Mouse (Mus musculus) midbrain, embryonic 10.5 days (tissue): ENCODE measurements at regions not wholly inside any gene's neighbourhood (a gene's known extent, or its start where the extent isn't known, plus 50 kb on each side); places are given as distances from the start of the nearest gene placed in this dataset.
A peak's percentile ranks its signal among the peaks of the same experiment; 100 is the strongest.

Source experiments
- DNase-seq: peaks from one replicate; pipeline ENCODE4 v3.0.0-alpha.2; 2017; ENCODE audit warnings: low spot score
- H3K27ac ChIP-seq: fragments of 300-500 bp; sonication (generic); replicated peaks from 2 replicates; pipeline ENCODE4 v1.5.1; 2016; ENCODE audit warnings: mild to moderate bottlenecking
- H3K27me3 ChIP-seq: fragments of 300-500 bp; sonication (generic); 2 replicates; pipeline ENCODE4 v1.6.1; 2016; ENCODE audit warnings: low read depth, mild to moderate bottlenecking; ENCODE audit not compliant: poor library complexity, severe bottlenecking
- H3K36me3 ChIP-seq: fragments of 300-500 bp; sonication (generic); 2 replicates; pipeline ENCODE4 v1.6.1; 2016; ENCODE audit warnings: mild to moderate bottlenecking, moderate library complexity
- H3K4me1 ChIP-seq: fragments of 300-500 bp; sonication (generic); 2 replicates; pipeline ENCODE4 v1.6.1; 2016
- H3K4me3 ChIP-seq: fragments of 300-500 bp; sonication (generic); 2 replicates; pipeline ENCODE4 v1.5.1; 2016; ENCODE audit warnings: mild to moderate bottlenecking, moderate library complexity
- H3K9me3 ChIP-seq: fragments of 300-500 bp; sonication (generic); replicated peaks from 2 replicates; pipeline ENCODE4 v1.6.1; 2016; ENCODE audit warnings: mild to moderate bottlenecking
- WGBS: fragments of 180-500 bp; shearing (Covaris S2); methylation state at CpG from one replicate; pipeline ENCODE4 v1.1.7; 2016; 5-methylcytosine and 5-hydroxymethylcytosine counted together

GRCm38 (mm10) chr2:170675731-170676130 lies 55.9 kb upstream of the Dok5 start:
- Histone ChIP-seq H3K36me3 (no peaks in the 10 kb centered on the region), H3K9me3 (peaks cover 16% of the 10 kb centered on the region), H3K4me1 (no peaks in the 10 kb centered on the region), H3K27ac (no peak overlapping the region), H3K27me3 (no peaks in the 10 kb centered on the region), H3K4me3 (no peak overlapping the region)
- DNase-seq, result no peak
- 92% methylated on average over 10 of the region's 10 CpGs for WGBS

GRCm38 (mm10) chr2:170673683-170674082 lies 57.9 kb upstream of the Dok5 start:
- H3K4me1 ChIP-seq, result no peaks in the 10 kb centered on the region
- no peaks in the 10 kb centered on the region for H3K36me3 ChIP-seq
- H3K27ac ChIP-seq, result no peak overlapping the region
- 77% methylated on average over 6 of the region's 6 CpGs for WGBS
- no peaks in the 10 kb centered on the region for H3K27me3 ChIP-seq
- no peak overlapping the region for H3K4me3 ChIP-seq
- DNase-seq, result no peak
- H3K9me3 ChIP-seq, result peaks cover 16% of the 10 kb centered on the region

GRCm38 (mm10) chr2:170672789-170673188 lies 58.8 kb upstream of the Dok5 start:
- H3K9me3 ChIP-seq, result peaks cover 16% of the 10 kb centered on the region
- 93% methylated on average over 1 of the region's 1 CpGs for WGBS
- H3K4me1 ChIP-seq, result no peaks in the 10 kb centered on the region
- DNase-seq, result no peak
- no peak overlapping the region for H3K27ac ChIP-seq
- no peaks in the 10 kb centered on the region for H3K36me3 ChIP-seq
- no peaks in the 10 kb centered on the region for H3K27me3 ChIP-seq
- no peak overlapping the region for H3K4me3 ChIP-seq

DNA sequence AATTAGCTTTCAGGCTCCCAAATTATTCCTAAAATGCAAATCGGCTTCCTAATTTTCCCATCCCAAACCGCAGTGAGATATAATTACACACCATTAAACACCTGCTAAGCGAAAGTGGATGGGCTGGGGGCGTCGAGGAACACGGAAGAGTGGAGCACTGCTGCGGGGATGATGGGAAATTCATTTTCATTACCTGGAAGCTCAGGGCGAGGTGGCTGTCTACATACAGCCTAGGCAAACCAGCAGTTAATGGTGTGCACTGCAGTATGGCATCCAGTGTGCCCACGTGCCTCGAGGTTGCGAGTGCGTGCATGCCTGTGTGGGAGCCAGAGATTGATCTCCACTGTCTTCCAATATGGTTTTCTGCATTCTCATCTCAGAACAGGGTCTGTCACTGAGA lies 62.6 kb upstream of the Dok5 start:
- no peaks in the 10 kb centered on the region for H3K36me3 ChIP-seq
- no peak overlapping the region for H3K27ac ChIP-seq
- H3K9me3 ChIP-seq, result 0 out of 2 replicates have a peak, but pooled peaks cover 3% of the 10 kb centered on the region
- WGBS, result 91% methylated on average over 12 of the region's 12 CpGs
- DNase-seq, result no peak
- no peaks in the 10 kb centered on the region for H3K27me3 ChIP-seq
- no peaks in the 10 kb centered on the region for H3K4me1 ChIP-seq
- H3K4me3 ChIP-seq, result no peak overlapping the region

DNA sequence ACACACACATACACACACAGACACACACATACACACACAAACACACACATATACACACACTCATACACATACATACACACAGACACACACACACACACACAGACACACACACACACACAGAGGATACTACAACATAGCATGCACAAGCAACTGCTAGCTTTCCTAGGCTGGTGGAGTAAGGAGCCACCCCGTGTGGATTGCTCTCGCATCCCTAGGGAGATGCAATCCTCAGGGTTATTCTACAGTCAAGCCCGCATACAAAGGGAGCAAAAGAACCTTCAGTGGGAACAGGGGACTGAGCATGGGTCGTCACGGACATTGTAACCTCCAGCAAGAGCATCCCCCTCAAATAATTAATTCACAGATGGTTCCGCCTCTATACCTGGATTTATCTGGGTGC lies 63.1 kb upstream of the Dok5 start:
- WGBS, result 89% methylated on average over 6 of the region's 6 CpGs
- Histone ChIP-seq H3K4me3 (no peak overlapping the region), H3K9me3 (0 out of 2 replicates have a peak, but pooled peaks cover 3% of the 10 kb centered on the region), H3K27me3 (no peaks in the 10 kb centered on the region), H3K4me1 (no peaks in the 10 kb centered on the region), H3K36me3 (no peaks in the 10 kb centered on the region), H3K27ac (no peak overlapping the region)
- DNase-seq, result no peak

DNA sequence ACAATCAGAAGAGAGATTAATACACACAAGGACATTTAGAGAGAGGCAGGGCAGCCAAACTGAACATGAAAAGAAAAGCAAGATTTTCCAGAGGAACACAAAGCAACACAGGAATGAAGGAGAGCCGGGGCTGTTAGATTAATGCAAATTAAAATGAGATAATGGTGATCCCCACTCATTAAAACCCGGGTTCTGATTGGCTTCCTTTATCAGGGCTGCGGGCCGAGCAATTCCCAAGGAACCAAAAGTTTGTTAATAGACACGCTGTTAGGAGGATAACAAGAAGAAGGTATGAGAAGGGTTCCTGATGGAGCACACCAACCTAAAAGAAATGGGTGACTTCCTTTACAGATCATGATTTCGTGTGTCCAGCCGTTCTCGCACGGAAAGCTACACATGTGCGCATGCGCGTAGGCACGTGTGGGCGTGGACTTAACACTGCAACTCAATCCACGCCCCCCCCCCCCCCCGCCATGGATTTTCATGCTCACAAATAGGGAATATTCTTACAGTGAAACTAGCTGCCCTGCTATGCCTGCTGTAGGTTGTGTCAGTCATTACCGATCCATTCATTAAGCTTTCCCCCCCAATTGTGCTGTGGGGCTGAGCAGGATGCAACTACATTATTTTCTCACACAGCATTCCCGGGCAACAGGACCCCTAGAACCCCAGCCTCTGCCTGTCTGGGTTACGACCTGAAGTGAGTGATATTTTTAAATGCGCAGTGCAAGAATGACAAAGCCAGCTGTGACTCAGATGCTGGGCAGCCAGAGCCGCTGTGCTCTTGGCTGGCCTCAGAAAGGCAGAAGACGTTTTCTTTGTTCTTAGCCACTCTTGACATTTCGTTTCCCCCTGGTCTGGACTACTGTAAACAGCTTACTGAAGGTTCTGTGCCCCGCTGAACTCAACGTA lies 60.5 kb upstream of the 4930470P17Rik start:
- Histone ChIP-seq H3K27ac (peak overlapping the region; percentile 23; the same call in 1 of the 2 replicates), H3K9me3 (0 out of 2 replicates have a peak, but pooled peaks cover 4% of the 10 kb centered on the region), H3K4me3 (no peak overlapping the region), H3K4me1 (peaks cover 33% of the 10 kb centered on the region), H3K27me3 (no peaks in the 10 kb centered on the region), H3K36me3 (no peaks in the 10 kb centered on the region)
- no peak for DNase-seq
- WGBS, result 88% methylated on average over 25 of the region's 25 CpGs

- Histone ChIP-seq H3K27me3 (no peaks in the 10 kb centered on the region), H3K27ac (peak overlapping the region; percentile 19), H3K9me3 (0 out of 2 replicates have a peak, but pooled peaks cover 4% of the 10 kb centered on the region), H3K36me3 (no peaks in the 10 kb centered on the region), H3K4me3 (no peak overlapping the region), H3K4me1 (peaks cover 52% of the 10 kb centered on the region)
- WGBS, result 60% methylated on average over 8 of the region's 8 CpGs
- no peak for DNase-seq
Measured at GRCm38 (mm10) chr2:170659291-170659690, 57.5 kb upstream of the 4930470P17Rik start.

DNA sequence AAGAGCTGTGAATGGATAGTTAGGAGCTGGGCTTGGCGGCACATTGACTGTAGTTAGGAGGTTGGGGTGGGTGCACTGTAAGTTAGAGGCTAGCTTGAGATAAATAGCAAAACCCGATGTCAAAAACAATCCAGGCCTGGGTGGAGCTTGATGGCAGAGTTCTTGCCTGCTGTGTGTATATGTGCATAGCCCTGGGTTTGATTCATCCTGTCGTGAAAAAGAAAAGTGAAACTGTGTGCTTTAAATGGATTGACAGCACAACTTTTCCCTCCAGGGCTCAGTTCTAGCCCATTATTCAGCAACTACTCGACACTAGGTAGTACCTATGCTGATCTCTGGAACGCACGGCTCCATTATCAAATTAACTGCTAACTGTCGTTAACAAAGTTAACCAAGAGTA lies 56.7 kb upstream of the 4930470P17Rik start:
- Histone ChIP-seq H3K9me3 (0 out of 2 replicates have a peak, but pooled peaks cover 4% of the 10 kb centered on the region), H3K4me3 (no peak overlapping the region), H3K36me3 (no peaks in the 10 kb centered on the region), H3K27ac (no peak overlapping the region), H3K27me3 (no peaks in the 10 kb centered on the region), H3K4me1 (peaks cover 59% of the 10 kb centered on the region)
- no peak for DNase-seq
- 67% methylated on average over 7 of the region's 7 CpGs for WGBS

- peak overlapping the region; percentile 71 for H3K27ac ChIP-seq
- H3K36me3 ChIP-seq, result no peaks in the 10 kb centered on the region
- H3K9me3 ChIP-seq, result no peaks in the 10 kb centered on the region
- peak; percentile 34 for DNase-seq
- no peak overlapping the region for H3K4me3 ChIP-seq
- H3K4me1 ChIP-seq, result peaks cover 65% of the 10 kb centered on the region
- no peaks in the 10 kb centered on the region for H3K27me3 ChIP-seq
- under 1% methylated on average over 7 of the region's 7 CpGs for WGBS
Measured at GRCm38 (mm10) chr2:170657821-170658221, 56.0 kb upstream of the 4930470P17Rik start.

GRCm38 (mm10) chr2:170652128-170652527 lies 50.3 kb upstream of the 4930470P17Rik start:
- H3K4me1 ChIP-seq, result peaks cover 34% of the 10 kb centered on the region
- H3K36me3 ChIP-seq, result no peaks in the 10 kb centered on the region
- H3K4me3 ChIP-seq, result no peak overlapping the region
- no peaks in the 10 kb centered on the region for H3K27me3 ChIP-seq
- H3K9me3 ChIP-seq, result peaks cover 4% of the 10 kb centered on the region; the same call in 1 of the 2 replicates
- WGBS, result 94% methylated on average over 11 of the region's 11 CpGs
- no peak for DNase-seq
- no peak overlapping the region for H3K27ac ChIP-seq
